Mouse (Mus musculus) intestine, postnatal 0 days (tissue): ENCODE results near the gene Tbcel. TPM values are rescaled to one million over a fixed set of nuclear protein-coding genes. Genes with fewer than 3 reads are reported as not detected.
A peak's percentile ranks its signal among the peaks of the same experiment; 100 is the strongest.

Experiments
- ATAC-seq: fragments of 200-750 bp; cut with Nextera tagmentation; 2 replicates; pipeline ENCODE4 v1.8.0; 2017; ENCODE audit warnings: mild to moderate bottlenecking, moderate TSS enrichment, moderate library complexity
- H3K27ac ChIP-seq: fragments of 300-500 bp; sonication (generic); 2 replicates; pipeline ENCODE4 v1.5.1; 2014; ENCODE audit warnings: mild to moderate bottlenecking, low read depth, low read length, moderate library complexity
- H3K27me3 ChIP-seq: fragments of 300-500 bp; sonication (generic); replicated peaks from 2 replicates; pipeline ENCODE4 v1.6.1; 2014; ENCODE audit warnings: low read length, mixed read lengths; ENCODE audit not compliant: control insufficient read depth, insufficient read depth
- H3K36me3 ChIP-seq: fragments of 300-500 bp; sonication (generic); 2 replicates; pipeline ENCODE4 v1.6.1; 2014; ENCODE audit warnings: mild to moderate bottlenecking, moderate library complexity; ENCODE audit not compliant: control insufficient read depth, insufficient read depth
- H3K4me1 ChIP-seq: fragments of 300-500 bp; sonication (generic); replicated peaks from 2 replicates; pipeline ENCODE4 v1.6.1; 2014; ENCODE audit warnings: antibody characterized with exemption, low read length, mixed read lengths; ENCODE audit not compliant: control insufficient read depth, insufficient read depth
- H3K4me2 ChIP-seq: fragments of 300-500 bp; sonication (generic); replicated peaks from 2 replicates; pipeline ENCODE4 v1.6.1; 2014; ENCODE audit warnings: low read depth, mild to moderate bottlenecking, moderate library complexity
- H3K4me3 ChIP-seq: fragments of 300-500 bp; sonication (generic); 2 replicates; pipeline ENCODE4 v1.5.1; 2014; ENCODE audit warnings: low read depth, low read length
- H3K9ac ChIP-seq: fragments of 300-500 bp; sonication (generic); 2 replicates; pipeline ENCODE4 v1.6.1; 2014; ENCODE audit warnings: mild to moderate bottlenecking, low read depth, low read length
- H3K9me3 ChIP-seq: fragments of 300-500 bp; sonication (generic); 2 replicates; pipeline ENCODE4 v1.6.1; 2016; ENCODE audit warnings: mixed run types; ENCODE audit not compliant: control insufficient read depth
- CTCF ChIP-seq: sonication (generic); IDR thresholded peaks from 2 replicates; pipeline ENCODE4 v1.5.1; 2016; ENCODE audit warnings: low read depth, mild to moderate bottlenecking, control low read depth, antibody characterized with exemption, moderate library complexity
- WGBS: fragments of 180-500 bp; shearing (Covaris S2); extraction: QIAGEN DNeasy Blood & Tissue Kit; methylation state at CpG from one replicate; pipeline ENCODE4 v1.1.7; 2014; 5-methylcytosine and 5-hydroxymethylcytosine counted together
- polyA plus RNA-seq: library from polyadenylated mRNA; unstranded; fragments of >200 nt; fragmentation: Nextera tagmentation; extraction: Ambion mirVana; gene quantifications from 2 replicates; pipeline ENCODE4 v1.2.1, GENCODE M21; 2015

Gene Tbcel
- polyA plus RNA-seq, 1 experiment from 2014 or later: 12.2 TPM

GRCm38 (mm10) chr9:42464181-42464580, 43.4 kb downstream of the Tbcel start:
- Histone ChIP-seq H3K9ac (no peak overlapping the region), H3K27ac (no peak overlapping the region), H3K4me3 (no peak overlapping the region), H3K4me2 (no peak overlapping the region), H3K27me3 (no peaks in the 10 kb centered on the region), H3K9me3 (no peaks in the 10 kb centered on the region), H3K36me3 (no peaks in the 10 kb centered on the region), H3K4me1 (peaks cover 25% of the 10 kb centered on the region)
- 87% methylated on average over 9 of the region's 9 CpGs for WGBS
- no peak for TF ChIP-seq CTCF
- ATAC-seq: no peak

- Histone ChIP-seq H3K36me3 (no peaks in the 10 kb centered on the region), H3K9ac (no peak overlapping the region; the same call in 1 of the 2 replicates), H3K27ac (peak overlapping the region; percentile 71), H3K27me3 (no peaks in the 10 kb centered on the region), H3K4me3 (no peak overlapping the region), H3K4me1 (peaks cover 30% of the 10 kb centered on the region), H3K9me3 (no peaks in the 10 kb centered on the region), H3K4me2 (peak overlapping the region; percentile 6; the same call in 1 of the 2 replicates)
- TF ChIP-seq CTCF: no peak
- WGBS: 36% methylated on average over 8 of the region's 8 CpGs
- ATAC-seq: peak; percentile 78
These were observed 44.2 kb downstream of the Tbcel start for GRCm38 (mm10) chr9:42463220-42463989.

GRCm38 (mm10) chr9:42462585-42463219, 44.9 kb downstream of the Tbcel start:
- no peak overlapping the region; the same call in 1 of the 2 replicates for H3K9ac ChIP-seq
- 56% methylated on average over 7 of the region's 7 CpGs for WGBS
- no peaks in the 10 kb centered on the region for H3K27me3 ChIP-seq
- H3K4me2 ChIP-seq: no peak overlapping the region
- no peak for ATAC-seq
- no peak overlapping the region for H3K4me3 ChIP-seq
- no peaks in the 10 kb centered on the region for H3K9me3 ChIP-seq
- H3K36me3 ChIP-seq: no peaks in the 10 kb centered on the region
- no peak for TF ChIP-seq CTCF
- H3K4me1 ChIP-seq: peaks cover 35% of the 10 kb centered on the region
- H3K27ac ChIP-seq: peak overlapping the region; percentile 71

- H3K9me3 ChIP-seq: no peaks in the 10 kb centered on the region
- ATAC-seq: peak; percentile 17
- H3K27ac ChIP-seq: peak overlapping the region; percentile 64; the same call in 1 of the 2 replicates
- WGBS: 35% methylated on average over 11 of the region's 11 CpGs
- no peak overlapping the region for H3K9ac ChIP-seq
- no peaks in the 10 kb centered on the region for H3K27me3 ChIP-seq
- TF ChIP-seq CTCF: no peak
- H3K4me2 ChIP-seq: peak overlapping the region; percentile 32
- no peaks in the 10 kb centered on the region for H3K36me3 ChIP-seq
- peaks cover 29% of the 10 kb centered on the region for H3K4me1 ChIP-seq
- H3K4me3 ChIP-seq: no peak overlapping the region
These were observed 46.1 kb downstream of the Tbcel start for GRCm38 (mm10) chr9:42461390-42462108.

- Histone ChIP-seq H3K36me3 (no peaks in the 10 kb centered on the region), H3K4me3 (no peak overlapping the region), H3K4me1 (peaks cover 34% of the 10 kb centered on the region), H3K27me3 (no peaks in the 10 kb centered on the region), H3K27ac (no peak overlapping the region; the same call in 1 of the 2 replicates), H3K9me3 (no peaks in the 10 kb centered on the region), H3K4me2 (no peak overlapping the region), H3K9ac (no peak overlapping the region)
- WGBS: 86% methylated on average over 10 of the region's 10 CpGs
- no peak for ATAC-seq
- no peak for TF ChIP-seq CTCF
These were observed 47.3 kb downstream of the Tbcel start for GRCm38 (mm10) chr9:42460353-42460752.

GRCm38 (mm10) chr9:42459736-42460135, 47.9 kb downstream of the Tbcel start:
- H3K4me1 ChIP-seq: peaks cover 34% of the 10 kb centered on the region
- no peaks in the 10 kb centered on the region for H3K27me3 ChIP-seq
- no peak for TF ChIP-seq CTCF
- no peak overlapping the region for H3K27ac ChIP-seq
- no peak overlapping the region for H3K9ac ChIP-seq
- H3K9me3 ChIP-seq: no peaks in the 10 kb centered on the region
- H3K36me3 ChIP-seq: no peaks in the 10 kb centered on the region
- 80% methylated on average over 6 of the region's 6 CpGs for WGBS
- no peak for ATAC-seq
- no peak overlapping the region for H3K4me2 ChIP-seq
- no peak overlapping the region for H3K4me3 ChIP-seq
